Mouse (Mus musculus): Measurements from ENCODE around the gene Icos. TPM values are rescaled to one million over a fixed set of nuclear protein-coding genes. Genes with fewer than 3 reads are reported as not detected.

Gene Icos
- polyA plus RNA-seq, 1 experiment from 2014 or later = 0.32 TPM

GRCm38 (mm10) chr1:61038223-61038622 lies 60.5 kb downstream of the Icos start:
- no peak overlapping the region for H3K27ac ChIP-seq (ENCODE audit: low read depth, low read length)
- no peaks in the 10 kb centered on the region for H3K4me1 ChIP-seq (replicated peaks; ENCODE audit: control insufficient read depth, insufficient read depth, low read length)
- DNase-seq (ENCODE audit: low spot score) (no peak), ATAC-seq (replicated peaks; ENCODE audit: low FRiP score) (no peak)
- WGBS = 76% methylated on average over 4 of the region's 4 CpGs
- H3K4me2 ChIP-seq = no peak overlapping the region
- H3K27me3 ChIP-seq (replicated peaks; ENCODE audit: control insufficient read depth, insufficient read depth, low read length) = no peaks in the 10 kb centered on the region
- no peak overlapping the region for H3K4me3 ChIP-seq (ENCODE audit: low read depth, low read length)
- no peak overlapping the region for H3K9ac ChIP-seq (ENCODE audit: low read depth, low read length)
- H3K36me3 ChIP-seq (ENCODE audit: control insufficient read depth, insufficient read depth, low read length) = no peaks in the 10 kb centered on the region
- no peaks in the 10 kb centered on the region for H3K9me3 ChIP-seq (ENCODE audit: control insufficient read depth, low read length)

GRCm38 (mm10) chr1:61039310-61039709 lies 61.6 kb downstream of the Icos start:
- H3K9me3 ChIP-seq (ENCODE audit: control insufficient read depth, low read length) = no peaks in the 10 kb centered on the region
- no peaks in the 10 kb centered on the region for H3K4me1 ChIP-seq (replicated peaks; ENCODE audit: control insufficient read depth, insufficient read depth, low read length)
- H3K36me3 ChIP-seq (ENCODE audit: control insufficient read depth, insufficient read depth, low read length) = no peaks in the 10 kb centered on the region
- 52% methylated on average over 4 of the region's 4 CpGs for WGBS
- H3K9ac ChIP-seq (ENCODE audit: low read depth, low read length) = no peak overlapping the region
- H3K27ac ChIP-seq (ENCODE audit: low read depth, low read length) = no peak overlapping the region
- ATAC-seq (replicated peaks; ENCODE audit: low FRiP score) = no peak
- H3K4me2 ChIP-seq = no peak overlapping the region
- no peaks in the 10 kb centered on the region for H3K27me3 ChIP-seq (replicated peaks; ENCODE audit: control insufficient read depth, insufficient read depth, low read length)
- no peak for DNase-seq (ENCODE audit: low spot score)
- no peak overlapping the region for H3K4me3 ChIP-seq (ENCODE audit: low read depth, low read length)

- DNase-seq (ENCODE audit: low spot score) (no peak), ATAC-seq (replicated peaks; ENCODE audit: low FRiP score) (no peak)
- Histone ChIP-seq H3K4me2 (no peak overlapping the region), H3K9ac (ENCODE audit: low read depth, low read length) (no peak overlapping the region), H3K4me3 (ENCODE audit: low read depth, low read length) (no peak overlapping the region), H3K4me1 (replicated peaks; ENCODE audit: control insufficient read depth, insufficient read depth, low read length) (no peaks in the 10 kb centered on the region), H3K27me3 (replicated peaks; ENCODE audit: control insufficient read depth, insufficient read depth, low read length) (no peaks in the 10 kb centered on the region), H3K36me3 (ENCODE audit: control insufficient read depth, insufficient read depth, low read length) (no peaks in the 10 kb centered on the region), H3K9me3 (ENCODE audit: control insufficient read depth, low read length) (no peaks in the 10 kb centered on the region), H3K27ac (ENCODE audit: low read depth, low read length) (no peak overlapping the region)
- 91% methylated on average over 4 of the region's 4 CpGs for WGBS
These were observed 62.7 kb downstream of the Icos start for GRCm38 (mm10) chr1:61040401-61040800.

GRCm38 (mm10) chr1:61042842-61043241 lies 65.1 kb downstream of the Icos start:
- Histone ChIP-seq H3K27ac (ENCODE audit: low read depth, low read length) (no peak overlapping the region), H3K9me3 (ENCODE audit: control insufficient read depth, low read length) (no peaks in the 10 kb centered on the region), H3K9ac (ENCODE audit: low read depth, low read length) (no peak overlapping the region), H3K4me2 (no peak overlapping the region), H3K4me3 (ENCODE audit: low read depth, low read length) (no peak overlapping the region), H3K4me1 (replicated peaks; ENCODE audit: control insufficient read depth, insufficient read depth, low read length) (no peaks in the 10 kb centered on the region), H3K36me3 (ENCODE audit: control insufficient read depth, insufficient read depth, low read length) (no peaks in the 10 kb centered on the region), H3K27me3 (replicated peaks; ENCODE audit: control insufficient read depth, insufficient read depth, low read length) (no peaks in the 10 kb centered on the region)
- ATAC-seq (replicated peaks; ENCODE audit: low FRiP score) (no peak), DNase-seq (ENCODE audit: low spot score) (no peak)
- 82% methylated on average over 2 of the region's 2 CpGs for WGBS

GRCm38 (mm10) chr1:61046055-61046705 lies 68.5 kb downstream of the Icos start:
- Histone ChIP-seq H3K4me3 (ENCODE audit: low read depth, low read length) (no peak overlapping the region), H3K27ac (ENCODE audit: low read depth, low read length) (no peak overlapping the region), H3K36me3 (ENCODE audit: control insufficient read depth, insufficient read depth, low read length) (no peaks in the 10 kb centered on the region), H3K27me3 (replicated peaks; ENCODE audit: control insufficient read depth, insufficient read depth, low read length) (no peaks in the 10 kb centered on the region), H3K9ac (ENCODE audit: low read depth, low read length) (no peak overlapping the region), H3K4me1 (replicated peaks; ENCODE audit: control insufficient read depth, insufficient read depth, low read length) (no peaks in the 10 kb centered on the region), H3K9me3 (ENCODE audit: control insufficient read depth, low read length) (no peaks in the 10 kb centered on the region), H3K4me2 (no peak overlapping the region)
- DNase-seq (ENCODE audit: low spot score) (no peak), ATAC-seq (replicated peaks; ENCODE audit: low FRiP score) (no peak)
- WGBS = 72% methylated on average over 3 of the region's 3 CpGs

GRCm38 (mm10) chr1:61047336-61047735 lies 69.6 kb downstream of the Icos start:
- Histone ChIP-seq H3K4me3 (ENCODE audit: low read depth, low read length) (no peak overlapping the region), H3K4me2 (no peak overlapping the region), H3K4me1 (replicated peaks; ENCODE audit: control insufficient read depth, insufficient read depth, low read length) (no peaks in the 10 kb centered on the region), H3K27ac (ENCODE audit: low read depth, low read length) (no peak overlapping the region), H3K27me3 (replicated peaks; ENCODE audit: control insufficient read depth, insufficient read depth, low read length) (no peaks in the 10 kb centered on the region), H3K9me3 (ENCODE audit: control insufficient read depth, low read length) (no peaks in the 10 kb centered on the region), H3K9ac (ENCODE audit: low read depth, low read length) (no peak overlapping the region), H3K36me3 (ENCODE audit: control insufficient read depth, insufficient read depth, low read length) (no peaks in the 10 kb centered on the region)
- DNase-seq (ENCODE audit: low spot score) (no peak), ATAC-seq (replicated peaks; ENCODE audit: low FRiP score) (no peak)
- 83% methylated on average over 3 of the region's 3 CpGs for WGBS

Other genes with a start within 250 kb of the Icos start
- gene Ctla4, start 90.9 kb upstream of the Icos start, polyA plus RNA-seq (2014; fragmentation: Nextera tagmentation; extraction: Ambion mirVana) = not detected in 2 replicates